Mouse (Mus musculus) neural tube, embryonic 14.5 days (tissue): Measurements from ENCODE around the gene Fstl4. TPM values are rescaled to one million over a fixed set of nuclear protein-coding genes. Genes with fewer than 3 reads are reported as not detected.

Experiments
- ATAC-seq: fragments of 200-750 bp; cut with Nextera tagmentation; 2 replicates; pipeline ENCODE4 v1.8.0; 2017; ENCODE audit warnings: low read depth, mild to moderate bottlenecking, moderate TSS enrichment, moderate library complexity
- H3K27ac ChIP-seq: fragments of 300-500 bp; sonication (generic); 2 replicates; pipeline ENCODE4 v1.5.1; 2014; ENCODE audit warnings: low read depth, mild to moderate bottlenecking, control low read depth, low read length, moderate library complexity, mixed read lengths
- H3K27me3 ChIP-seq: fragments of 300-500 bp; sonication (generic); 2 replicates; pipeline ENCODE4 v1.6.1; 2014; ENCODE audit warnings: low read length; ENCODE audit not compliant: control insufficient read depth, insufficient read depth
- H3K36me3 ChIP-seq: fragments of 300-500 bp; sonication (generic); 2 replicates; pipeline ENCODE4 v1.6.1; 2014; ENCODE audit warnings: low read length, mixed read lengths; ENCODE audit not compliant: control insufficient read depth, insufficient read depth
- H3K4me1 ChIP-seq: fragments of 300-500 bp; sonication (generic); 2 replicates; pipeline ENCODE4 v1.6.1; 2014; ENCODE audit warnings: low read length; ENCODE audit not compliant: control insufficient read depth, insufficient read depth
- H3K4me2 ChIP-seq: fragments of 300-500 bp; sonication (generic); 2 replicates; pipeline ENCODE4 v1.6.1; 2014; ENCODE audit warnings: mild to moderate bottlenecking, low read depth, low read length, control low read depth
- H3K4me3 ChIP-seq: fragments of 300-500 bp; sonication (generic); 2 replicates; pipeline ENCODE4 v1.5.1; 2014; ENCODE audit warnings: low read depth, low read length, control low read depth, mixed read lengths
- H3K9ac ChIP-seq: fragments of 300-500 bp; sonication (generic); replicated peaks from 2 replicates; pipeline ENCODE4 v1.6.1; 2014; ENCODE audit warnings: low read depth, mild to moderate bottlenecking, control low read depth, low read length, mixed read lengths
- H3K9me3 ChIP-seq: fragments of 300-500 bp; sonication (generic); 2 replicates; pipeline ENCODE4 v1.6.1; 2016; ENCODE audit warnings: low read length; ENCODE audit not compliant: control insufficient read depth
- WGBS: fragments of 180-500 bp; shearing (Covaris S2); extraction: QIAGEN DNeasy Blood & Tissue Kit; methylation state at CpG from one replicate; pipeline ENCODE4 v1.1.7; 2014; 5-methylcytosine and 5-hydroxymethylcytosine counted together
- polyA plus RNA-seq: library from polyadenylated mRNA; unstranded; fragments of >200 nt; fragmentation: Nextera tagmentation; extraction: Ambion mirVana; gene quantifications from 2 replicates; pipeline ENCODE4 v1.2.1, GENCODE M21; 2014

Gene Fstl4
- polyA plus RNA-seq, 1 experiment from 2014 or later: 14.3 TPM

DNA sequence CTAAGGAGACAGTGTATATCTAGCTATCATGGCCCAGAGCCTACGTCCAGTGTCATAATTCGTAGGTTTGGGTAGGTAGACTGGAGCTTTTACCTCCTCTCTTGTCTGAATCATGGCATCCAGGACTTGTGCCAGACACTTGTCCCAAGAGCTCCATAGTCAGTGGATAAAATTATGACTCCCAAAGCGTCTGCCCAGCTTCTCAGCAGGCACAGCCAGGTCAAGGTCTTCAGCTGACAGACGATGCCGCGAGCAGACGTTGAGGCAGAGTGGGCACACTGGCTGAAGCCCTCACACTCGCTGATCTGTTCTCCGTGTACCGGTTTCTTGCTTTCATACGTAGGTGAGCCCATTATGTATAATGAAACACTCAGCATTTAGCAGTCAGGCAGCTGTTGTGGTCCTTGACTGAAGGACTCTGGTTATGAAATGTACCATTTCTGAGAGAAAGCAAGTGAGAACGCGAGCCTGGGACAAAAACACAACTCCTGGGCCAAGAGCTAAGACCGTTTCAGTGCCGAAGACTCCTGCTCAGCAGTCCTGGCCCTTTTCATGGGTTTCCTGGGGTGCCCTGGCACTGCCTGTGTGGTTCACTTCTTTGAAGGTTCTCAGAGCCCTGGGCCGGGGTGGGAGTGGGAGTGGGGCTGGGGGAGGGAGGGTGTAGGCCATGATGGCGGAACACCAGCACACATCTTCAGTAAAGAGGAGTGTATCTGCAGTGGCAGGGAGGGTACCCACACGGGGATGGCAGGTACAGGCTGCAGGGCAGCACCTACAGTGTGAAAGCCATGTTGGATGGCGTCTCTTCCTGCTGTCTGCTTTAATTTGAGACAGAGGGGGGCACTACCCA is 111.7 kb downstream of the Fstl4 start:
- no peak overlapping the region for H3K27ac ChIP-seq
- H3K9ac ChIP-seq: no peak overlapping the region
- no peaks in the 10 kb centered on the region for H3K36me3 ChIP-seq
- ATAC-seq: no peak
- WGBS: 89% methylated on average over 19 of the region's 19 CpGs
- no peak overlapping the region for H3K4me3 ChIP-seq
- no peaks in the 10 kb centered on the region for H3K9me3 ChIP-seq
- H3K4me1 ChIP-seq: no peaks in the 10 kb centered on the region
- H3K27me3 ChIP-seq: no peaks in the 10 kb centered on the region
- H3K4me2 ChIP-seq: no peak overlapping the region

GRCm38 (mm10) chr11:52877662-52878061 is 113.2 kb downstream of the Fstl4 start:
- no peak overlapping the region for H3K4me3 ChIP-seq
- H3K36me3 ChIP-seq: no peaks in the 10 kb centered on the region
- no peak overlapping the region for H3K4me2 ChIP-seq
- H3K27me3 ChIP-seq: no peaks in the 10 kb centered on the region
- no peak for ATAC-seq
- no peaks in the 10 kb centered on the region for H3K4me1 ChIP-seq
- no peak overlapping the region for H3K9ac ChIP-seq
- no peak overlapping the region for H3K27ac ChIP-seq
- 88% methylated on average over 2 of the region's 2 CpGs for WGBS
- H3K9me3 ChIP-seq: no peaks in the 10 kb centered on the region

DNA sequence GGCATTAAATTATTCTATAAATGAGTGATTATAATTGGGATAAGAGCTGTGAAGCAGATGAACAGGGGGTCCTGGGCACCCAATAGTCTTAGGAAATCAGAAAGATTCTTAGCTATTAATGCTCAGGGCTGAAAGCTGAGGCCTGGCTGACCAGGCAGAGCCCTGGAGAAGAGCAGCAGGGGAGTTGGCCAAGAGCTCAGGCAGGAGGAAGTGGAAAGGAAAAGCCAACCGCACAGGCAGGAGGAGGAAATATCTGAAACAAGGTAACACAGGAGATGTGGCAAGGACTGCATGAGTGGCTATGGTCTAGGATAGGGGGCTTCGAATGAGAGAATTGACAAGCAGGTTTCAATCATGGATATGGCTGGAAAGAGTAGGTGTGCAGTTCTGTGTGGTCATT is 115.5 kb downstream of the Fstl4 start:
- no peak overlapping the region for H3K4me3 ChIP-seq
- H3K9ac ChIP-seq: no peak overlapping the region
- H3K9me3 ChIP-seq: no peaks in the 10 kb centered on the region
- H3K4me2 ChIP-seq: no peak overlapping the region
- no peaks in the 10 kb centered on the region for H3K36me3 ChIP-seq
- no peaks in the 10 kb centered on the region for H3K4me1 ChIP-seq
- H3K27me3 ChIP-seq: no peaks in the 10 kb centered on the region
- WGBS: 90% methylated on average over 2 of the region's 2 CpGs
- H3K27ac ChIP-seq: no peak overlapping the region
- no peak for ATAC-seq

DNA sequence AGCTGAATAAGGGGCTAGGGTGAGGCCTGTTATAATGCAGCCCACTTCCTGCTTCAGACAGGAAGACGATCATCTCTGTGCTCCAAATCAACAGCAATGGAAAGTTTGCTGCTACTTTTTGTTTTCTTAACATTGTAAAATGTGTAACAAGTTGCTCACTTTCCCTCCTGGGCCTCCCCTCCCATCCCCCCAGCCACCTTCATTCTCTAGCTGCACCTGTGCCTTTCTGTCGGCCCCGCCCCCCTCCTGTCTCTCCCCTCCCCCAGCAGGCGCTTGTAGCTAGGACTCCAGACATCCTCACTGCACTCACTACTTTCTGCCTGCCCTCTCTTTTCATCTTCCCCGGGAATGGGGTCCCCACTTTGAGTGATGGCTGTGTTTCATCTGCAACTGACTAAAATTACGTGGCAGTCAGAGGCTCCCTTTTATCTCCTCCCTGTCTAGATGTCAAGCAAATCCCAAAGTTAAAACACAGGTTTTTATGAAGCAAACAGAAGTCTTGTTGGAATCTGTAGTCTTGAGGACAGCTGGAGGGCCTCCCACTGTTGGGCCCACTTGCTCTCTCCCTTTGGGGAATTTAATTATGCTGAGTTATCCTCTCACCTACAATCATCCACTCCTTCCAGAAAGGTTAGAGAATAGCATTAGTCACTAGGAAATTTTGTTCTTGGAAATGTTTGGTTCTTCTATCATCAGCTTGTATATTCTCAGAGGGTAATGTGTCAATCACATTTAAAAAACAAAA is 122.3 kb downstream of the Fstl4 start:
- Histone ChIP-seq H3K27me3 (no peaks in the 10 kb centered on the region), H3K4me1 (no peaks in the 10 kb centered on the region), H3K4me2 (no peak overlapping the region), H3K9ac (no peak overlapping the region), H3K36me3 (no peaks in the 10 kb centered on the region), H3K27ac (no peak overlapping the region), H3K4me3 (no peak overlapping the region), H3K9me3 (no peaks in the 10 kb centered on the region)
- no peak for ATAC-seq
- WGBS: 15% methylated on average over 6 of the region's 6 CpGs

DNA sequence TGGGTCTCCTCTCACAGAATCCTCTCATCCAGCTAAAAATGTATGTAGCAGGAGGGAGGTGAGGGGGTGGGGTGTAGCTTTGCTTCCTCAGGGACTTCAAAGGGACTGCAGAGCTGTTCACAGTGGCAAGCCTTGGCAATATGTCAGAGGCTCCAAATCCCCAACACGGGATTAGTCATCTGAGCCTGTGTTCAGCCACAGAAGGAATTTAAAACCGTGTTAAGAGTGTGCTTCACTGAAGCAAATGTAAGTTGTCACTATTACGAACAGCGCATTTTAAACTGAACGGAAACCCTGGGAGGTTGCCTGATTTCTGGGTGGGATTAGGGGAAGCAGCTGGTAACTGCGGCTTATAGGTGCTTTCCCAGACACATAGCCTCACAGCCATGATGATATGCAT is 123.7 kb downstream of the Fstl4 start:
- no peak overlapping the region for H3K4me3 ChIP-seq
- H3K4me2 ChIP-seq: no peak overlapping the region
- no peaks in the 10 kb centered on the region for H3K36me3 ChIP-seq
- H3K27ac ChIP-seq: no peak overlapping the region
- no peak for ATAC-seq
- no peaks in the 10 kb centered on the region for H3K9me3 ChIP-seq
- no peaks in the 10 kb centered on the region for H3K27me3 ChIP-seq
- H3K9ac ChIP-seq: no peak overlapping the region
- no peaks in the 10 kb centered on the region for H3K4me1 ChIP-seq
- WGBS: 28% methylated on average over 6 of the region's 6 CpGs

DNA sequence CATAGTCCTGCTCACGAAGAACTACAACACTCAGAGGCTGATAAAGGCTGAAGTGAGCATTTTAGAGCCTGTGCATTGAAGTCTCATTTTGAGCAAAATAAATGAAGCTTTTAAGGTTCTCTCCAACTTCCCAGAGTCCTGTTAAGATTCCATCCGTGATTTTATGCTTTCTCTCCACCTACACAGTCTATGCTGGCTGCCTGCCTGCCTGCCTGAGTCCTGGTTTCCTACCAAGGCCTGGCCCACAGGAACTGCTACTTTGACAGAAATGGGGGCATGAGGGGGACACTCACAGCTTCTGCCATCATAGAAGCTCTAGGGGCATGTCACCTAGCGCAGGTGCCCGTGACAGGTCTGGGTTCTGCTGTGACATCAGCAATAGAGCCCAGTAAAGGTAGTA is 125.1 kb downstream of the Fstl4 start:
- H3K27me3 ChIP-seq: no peaks in the 10 kb centered on the region
- H3K4me2 ChIP-seq: no peak overlapping the region
- no peaks in the 10 kb centered on the region for H3K4me1 ChIP-seq
- H3K9me3 ChIP-seq: no peaks in the 10 kb centered on the region
- no peak overlapping the region for H3K4me3 ChIP-seq
- H3K27ac ChIP-seq: no peak overlapping the region
- 81% methylated on average over 4 of the region's 4 CpGs for WGBS
- H3K9ac ChIP-seq: no peak overlapping the region
- H3K36me3 ChIP-seq: no peaks in the 10 kb centered on the region
- ATAC-seq: no peak

- 85% methylated on average over 7 of the region's 7 CpGs for WGBS
- no peak overlapping the region for H3K27ac ChIP-seq
- no peaks in the 10 kb centered on the region for H3K36me3 ChIP-seq
- ATAC-seq: no peak
- no peak overlapping the region for H3K4me3 ChIP-seq
- H3K9ac ChIP-seq: no peak overlapping the region
- H3K27me3 ChIP-seq: no peaks in the 10 kb centered on the region
- H3K4me1 ChIP-seq: no peaks in the 10 kb centered on the region
- no peak overlapping the region for H3K4me2 ChIP-seq
- H3K9me3 ChIP-seq: no peaks in the 10 kb centered on the region
Measured at GRCm38 (mm10) chr11:52890156-52890555, 125.7 kb downstream of the Fstl4 start.

GRCm38 (mm10) chr11:52904101-52904500 is 139.7 kb downstream of the Fstl4 start:
- 77% methylated on average over 5 of the region's 5 CpGs for WGBS
- Histone ChIP-seq H3K27ac (no peak overlapping the region), H3K27me3 (no peaks in the 10 kb centered on the region)

GRCm38 (mm10) chr11:52910788-52911187 is 146.4 kb downstream of the Fstl4 start:
- no peaks in the 10 kb centered on the region for H3K36me3 ChIP-seq
- no peak overlapping the region for H3K27ac ChIP-seq
- no peak for ATAC-seq
- 51% methylated on average over 7 of the region's 7 CpGs for WGBS
- no peaks in the 10 kb centered on the region for H3K27me3 ChIP-seq
- H3K9me3 ChIP-seq: no peaks in the 10 kb centered on the region
- no peak overlapping the region for H3K4me2 ChIP-seq
- no peak overlapping the region for H3K9ac ChIP-seq
- H3K4me1 ChIP-seq: no peaks in the 10 kb centered on the region
- no peak overlapping the region for H3K4me3 ChIP-seq

More at GRCm38 (mm10) chr11:52904101-52904500, 139.7 kb downstream of the Fstl4 start:
- no peaks in the 10 kb centered on the region for H3K9me3 ChIP-seq
- H3K4me3 ChIP-seq: no peak overlapping the region
- no peaks in the 10 kb centered on the region for H3K4me1 ChIP-seq
- H3K36me3 ChIP-seq: no peaks in the 10 kb centered on the region
- H3K9ac ChIP-seq: no peak overlapping the region
- no peak for ATAC-seq
- H3K4me2 ChIP-seq: no peak overlapping the region
